Mouse (Mus musculus): ENCODE measurements around the gene Rab19. TPM values are rescaled to one million over a fixed set of nuclear protein-coding genes. Genes with fewer than 3 reads are reported as not detected.

The Rab19 gene
- polyA plus RNA-seq (2014; fragmentation: Nextera tagmentation; extraction: Ambion mirVana) = 0.64 and 0.96 TPM in 2 replicates

DNA sequence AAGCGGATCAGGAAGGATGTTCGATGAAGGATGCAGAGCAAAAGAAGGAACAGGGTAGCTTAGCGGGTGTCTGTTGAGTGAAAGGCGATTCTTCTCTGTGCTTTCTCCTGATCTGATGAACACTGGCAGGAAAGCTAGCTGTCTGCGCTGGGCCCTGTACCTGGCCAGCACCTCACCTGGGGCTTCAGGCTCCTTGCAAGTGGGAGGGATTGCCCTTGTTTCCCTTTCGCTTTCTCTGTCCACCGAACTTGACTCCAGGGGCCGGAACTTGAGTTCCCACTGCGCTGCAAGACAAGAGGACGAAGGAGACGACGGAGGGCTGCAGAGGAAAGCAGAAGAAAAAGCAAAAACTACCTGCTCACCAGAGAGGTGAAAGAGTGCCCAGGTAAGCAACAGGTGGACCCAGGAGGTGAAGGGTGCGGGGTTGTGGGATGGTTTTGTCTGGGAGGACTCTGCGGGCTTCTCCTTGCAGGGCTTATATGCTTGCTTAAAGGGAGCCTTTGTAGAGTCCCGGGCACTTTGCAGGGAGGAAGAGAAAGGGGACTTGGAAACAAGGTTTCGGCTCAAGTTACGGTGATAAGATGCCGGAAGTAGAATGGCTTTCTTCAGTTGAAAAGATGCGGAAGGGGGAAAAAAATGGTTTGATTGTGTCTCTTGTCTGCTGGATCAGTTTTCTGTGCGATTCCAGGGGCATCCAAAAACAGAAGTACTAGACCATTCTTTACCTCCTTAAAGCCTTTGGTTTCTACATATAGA is at the start of gene Rab19:
TSS of gene Rab19 (plus strand) at position 51 of the 756 bp plus-strand sequence.
- no peak within 1 kb of the TSS for H3K27ac ChIP-seq (ENCODE audit: low read depth, low read length)
- 3% methylated on average over 20 of the region's 20 CpGs for WGBS (ENCODE audit: insufficient replicate concordance)
- H3K9ac ChIP-seq (ENCODE audit: low read depth, low read length) = peak within 1 kb of the TSS; percentile 64; the same call in 1 of the 2 replicates
- H3K27me3 ChIP-seq (ENCODE audit: control insufficient read depth, insufficient read depth, low read length) = peaks cover 5% of the 10 kb centered on the region; the same call in 1 of the 2 replicates
- no peaks in the 10 kb centered on the region for H3K9me3 ChIP-seq (replicated peaks; ENCODE audit: control insufficient read depth, low read length)
- peak within 1 kb of the TSS; percentile 46 for H3K4me3 ChIP-seq (ENCODE audit: low read depth, low read length)
- H3K36me3 ChIP-seq (ENCODE audit: control insufficient read depth, insufficient read depth, low read length) = no peaks in the 10 kb centered on the region
- peak within 1 kb of the TSS; percentile 71 for H3K4me2 ChIP-seq
- no peak for ATAC-seq (replicated peaks; ENCODE audit: insufficient number of reproducible peaks, low FRiP score, low TSS enrichment)
- peaks cover 5% of the 10 kb centered on the region for H3K4me1 ChIP-seq (ENCODE audit: control insufficient read depth, insufficient read depth, low read length)

DNA sequence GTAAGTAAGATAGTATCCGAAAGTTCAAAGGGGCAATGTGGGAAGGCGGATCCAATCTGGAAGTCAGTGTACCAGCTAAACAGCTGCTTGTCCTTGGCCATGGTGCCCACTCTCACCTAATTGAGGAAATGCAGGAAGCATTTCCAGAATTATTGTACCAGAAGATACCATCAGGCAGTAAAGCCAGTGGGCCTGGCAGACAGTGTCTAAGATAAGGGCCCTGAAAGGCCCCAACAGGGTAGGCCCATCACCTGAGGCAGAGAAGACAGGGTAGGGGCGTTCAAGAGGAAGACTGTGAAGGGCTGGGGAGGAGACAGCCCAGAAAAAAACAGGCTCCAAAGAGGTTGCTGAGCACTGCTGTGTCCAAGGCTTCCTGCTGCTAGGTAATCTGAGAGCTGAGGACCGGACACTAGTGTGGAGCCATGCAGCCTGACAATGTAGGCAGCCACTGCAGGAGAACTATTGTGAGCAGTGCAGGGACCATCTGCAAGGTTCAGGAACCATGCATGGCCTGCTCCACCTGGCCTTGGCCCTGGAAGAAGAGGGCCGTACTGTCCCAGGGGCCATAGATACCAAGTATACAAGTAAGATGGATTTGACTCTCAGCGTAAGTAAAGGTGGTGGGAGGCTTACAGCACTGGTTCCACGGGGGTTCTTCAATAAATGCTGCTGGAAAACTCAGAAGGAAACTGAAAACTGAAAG is 48.8 kb upstream of the Rab19 start:
- 80% methylated on average over 7 of the region's 7 CpGs for WGBS (ENCODE audit: insufficient replicate concordance)
- peaks cover 2% of the 10 kb centered on the region for H3K36me3 ChIP-seq (ENCODE audit: control insufficient read depth, insufficient read depth, low read length)
- no peak for ATAC-seq (replicated peaks; ENCODE audit: insufficient number of reproducible peaks, low FRiP score, low TSS enrichment)

DNA sequence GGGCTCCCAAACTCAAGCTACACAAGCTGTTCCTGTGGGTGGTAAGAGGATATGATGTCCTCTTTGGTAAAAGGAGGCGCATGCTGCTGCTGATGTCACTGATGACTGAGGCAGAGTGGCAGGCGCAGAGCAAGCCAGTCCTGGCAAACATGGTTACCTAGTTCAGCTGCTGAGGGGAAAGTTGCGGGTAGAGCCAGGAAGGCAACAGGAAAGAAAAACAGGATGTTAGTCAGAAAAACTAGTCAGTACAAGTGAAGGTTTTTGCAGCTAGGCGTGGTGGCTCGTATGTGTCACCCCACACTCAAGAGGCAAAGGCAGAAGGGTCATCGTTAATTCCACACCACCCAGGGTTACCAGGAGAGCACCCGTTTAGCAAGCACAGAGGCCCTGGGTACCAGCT is 46.8 kb upstream of the Rab19 start:
- Histone ChIP-seq H3K27me3 (ENCODE audit: control insufficient read depth, insufficient read depth, low read length) (no peaks in the 10 kb centered on the region), H3K4me2 (no peak overlapping the region), H3K4me1 (ENCODE audit: control insufficient read depth, insufficient read depth, low read length) (no peaks in the 10 kb centered on the region), H3K36me3 (ENCODE audit: control insufficient read depth, insufficient read depth, low read length) (peaks cover 2% of the 10 kb centered on the region), H3K4me3 (ENCODE audit: low read depth, low read length) (no peak overlapping the region), H3K27ac (ENCODE audit: low read depth, low read length) (no peak overlapping the region), H3K9ac (ENCODE audit: low read depth, low read length) (no peak overlapping the region), H3K9me3 (replicated peaks; ENCODE audit: control insufficient read depth, low read length) (no peaks in the 10 kb centered on the region)
- WGBS (ENCODE audit: insufficient replicate concordance) = 84% methylated on average over 7 of the region's 7 CpGs
- no peak for ATAC-seq (replicated peaks; ENCODE audit: insufficient number of reproducible peaks, low FRiP score, low TSS enrichment)

More for the DNA sequence above, 48.8 kb upstream of the Rab19 start:
- no peaks in the 10 kb centered on the region for H3K27me3 ChIP-seq (ENCODE audit: control insufficient read depth, insufficient read depth, low read length)
- H3K4me1 ChIP-seq (ENCODE audit: control insufficient read depth, insufficient read depth, low read length) = no peaks in the 10 kb centered on the region
- H3K4me2 ChIP-seq = no peak overlapping the region
- H3K4me3 ChIP-seq (ENCODE audit: low read depth, low read length) = no peak overlapping the region
- H3K27ac ChIP-seq (ENCODE audit: low read depth, low read length) = no peak overlapping the region
- H3K9ac ChIP-seq (ENCODE audit: low read depth, low read length) = no peak overlapping the region
- H3K9me3 ChIP-seq (replicated peaks; ENCODE audit: control insufficient read depth, low read length) = no peaks in the 10 kb centered on the region

GRCm38 (mm10) chr6:39334873-39335272 is 46.1 kb upstream of the Rab19 start:
- no peak overlapping the region for H3K4me3 ChIP-seq (ENCODE audit: low read depth, low read length)
- H3K27ac ChIP-seq (ENCODE audit: low read depth, low read length) = no peak overlapping the region
- WGBS (ENCODE audit: insufficient replicate concordance) = 86% methylated on average over 3 of the region's 3 CpGs
- no peaks in the 10 kb centered on the region for H3K9me3 ChIP-seq (replicated peaks; ENCODE audit: control insufficient read depth, low read length)
- no peaks in the 10 kb centered on the region for H3K4me1 ChIP-seq (ENCODE audit: control insufficient read depth, insufficient read depth, low read length)
- ATAC-seq (replicated peaks; ENCODE audit: insufficient number of reproducible peaks, low FRiP score, low TSS enrichment) = no peak
- no peak overlapping the region for H3K4me2 ChIP-seq
- H3K27me3 ChIP-seq (ENCODE audit: control insufficient read depth, insufficient read depth, low read length) = no peaks in the 10 kb centered on the region
- H3K36me3 ChIP-seq (ENCODE audit: control insufficient read depth, insufficient read depth, low read length) = peaks cover 2% of the 10 kb centered on the region
- no peak overlapping the region for H3K9ac ChIP-seq (ENCODE audit: low read depth, low read length)

DNA sequence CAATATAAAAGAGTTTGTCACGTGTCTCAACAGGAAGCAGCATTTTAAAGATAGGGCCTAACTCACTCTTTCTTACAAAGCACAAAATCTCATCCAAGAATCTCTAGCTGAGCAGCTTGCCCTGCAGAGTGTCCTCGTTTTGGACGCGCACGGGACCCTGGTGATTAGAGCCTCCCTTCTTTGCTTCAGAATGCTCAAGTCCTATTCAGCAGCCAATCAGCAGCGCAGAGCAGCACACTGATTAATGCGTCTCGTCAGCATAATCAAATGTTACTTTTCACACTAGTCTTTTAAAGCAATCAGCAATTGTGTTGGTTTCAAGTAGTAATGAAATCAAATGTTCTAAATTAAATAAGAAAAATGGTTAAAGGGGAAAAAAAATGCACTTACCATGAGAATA is 42.6 kb upstream of the Rab19 start:
- 84% methylated on average over 8 of the region's 8 CpGs for WGBS (ENCODE audit: insufficient replicate concordance)
- no peaks in the 10 kb centered on the region for H3K27me3 ChIP-seq (ENCODE audit: control insufficient read depth, insufficient read depth, low read length)
- H3K9ac ChIP-seq (ENCODE audit: low read depth, low read length) = no peak overlapping the region
- H3K4me1 ChIP-seq (ENCODE audit: control insufficient read depth, insufficient read depth, low read length) = no peaks in the 10 kb centered on the region
- no peak overlapping the region for H3K27ac ChIP-seq (ENCODE audit: low read depth, low read length)
- no peak overlapping the region for H3K4me3 ChIP-seq (ENCODE audit: low read depth, low read length)
- H3K4me2 ChIP-seq = no peak overlapping the region
- no peak for ATAC-seq (replicated peaks; ENCODE audit: insufficient number of reproducible peaks, low FRiP score, low TSS enrichment)
- H3K9me3 ChIP-seq (replicated peaks; ENCODE audit: control insufficient read depth, low read length) = no peaks in the 10 kb centered on the region
- no peaks in the 10 kb centered on the region; the same call in none of the 2 replicates for H3K36me3 ChIP-seq (ENCODE audit: control insufficient read depth, insufficient read depth, low read length)

DNA sequence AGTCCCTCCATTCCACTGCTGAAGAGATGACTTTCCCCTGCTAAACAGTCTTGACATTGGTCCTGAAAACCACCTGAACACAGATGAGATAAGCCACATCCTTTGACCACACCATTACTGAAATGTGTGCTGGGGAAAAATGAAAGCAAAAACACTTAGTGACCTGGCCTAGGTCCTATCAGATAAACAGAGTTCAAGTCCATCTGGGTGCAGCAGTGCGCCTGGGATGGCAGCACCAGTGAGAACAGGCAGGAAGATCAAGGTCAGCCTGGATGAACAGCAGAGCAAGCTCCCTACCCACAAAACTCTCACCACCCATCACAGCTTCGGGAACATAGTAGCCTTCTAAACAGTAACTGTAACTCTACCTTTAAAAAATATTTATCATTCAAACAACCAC is 39.2 kb upstream of the Rab19 start:
- Histone ChIP-seq H3K36me3 (ENCODE audit: control insufficient read depth, insufficient read depth, low read length) (peaks cover 7% of the 10 kb centered on the region; the same call in 1 of the 2 replicates), H3K9me3 (replicated peaks; ENCODE audit: control insufficient read depth, low read length) (no peaks in the 10 kb centered on the region)

GRCm38 (mm10) chr6:39344020-39344419 is 37.0 kb upstream of the Rab19 start:
- ATAC-seq (replicated peaks; ENCODE audit: insufficient number of reproducible peaks, low FRiP score, low TSS enrichment) = 0 out of 2 replicates have a peak, but pooled peaks have one; percentile 10
- H3K36me3 ChIP-seq (ENCODE audit: control insufficient read depth, insufficient read depth, low read length) = peaks cover 9% of the 10 kb centered on the region; the same call in 1 of the 2 replicates

More for the DNA sequence above, 39.2 kb upstream of the Rab19 start:
- no peak for ATAC-seq (replicated peaks; ENCODE audit: insufficient number of reproducible peaks, low FRiP score, low TSS enrichment)
- Histone ChIP-seq H3K4me1 (ENCODE audit: control insufficient read depth, insufficient read depth, low read length) (no peaks in the 10 kb centered on the region), H3K4me2 (no peak overlapping the region), H3K9ac (ENCODE audit: low read depth, low read length) (no peak overlapping the region), H3K4me3 (ENCODE audit: low read depth, low read length) (no peak overlapping the region), H3K27ac (ENCODE audit: low read depth, low read length) (no peak overlapping the region), H3K27me3 (ENCODE audit: control insufficient read depth, insufficient read depth, low read length) (no peaks in the 10 kb centered on the region)
- 70% methylated on average over 2 of the region's 2 CpGs for WGBS (ENCODE audit: insufficient replicate concordance)

DNA sequence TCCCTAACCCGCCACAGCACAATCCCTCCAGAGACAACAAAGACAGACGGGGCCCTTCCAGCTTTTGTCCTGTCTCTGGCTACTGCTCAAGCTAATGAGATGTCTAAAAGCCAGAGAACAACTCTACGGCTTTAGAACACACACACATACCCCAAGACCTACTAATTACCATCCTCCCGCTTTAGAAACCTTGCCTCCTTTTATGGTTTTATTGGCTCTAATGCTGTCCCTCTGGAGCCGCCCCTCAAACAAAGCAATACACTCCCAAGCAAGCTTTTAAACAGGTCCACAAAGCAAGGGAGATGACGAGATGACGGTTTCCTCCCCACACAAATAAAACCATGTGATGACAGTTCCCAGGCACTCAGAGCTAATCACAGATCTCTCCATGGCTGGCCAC is 35.5 kb upstream of the Rab19 start:
- no peaks in the 10 kb centered on the region for H3K9me3 ChIP-seq (replicated peaks; ENCODE audit: control insufficient read depth, low read length)
- 63% methylated on average over 7 of the region's 7 CpGs for WGBS (ENCODE audit: insufficient replicate concordance)
- H3K4me2 ChIP-seq = no peak overlapping the region
- no peaks in the 10 kb centered on the region for H3K4me1 ChIP-seq (ENCODE audit: control insufficient read depth, insufficient read depth, low read length)
- no peak for ATAC-seq (replicated peaks; ENCODE audit: insufficient number of reproducible peaks, low FRiP score, low TSS enrichment)
- H3K9ac ChIP-seq (ENCODE audit: low read depth, low read length) = no peak overlapping the region
- H3K36me3 ChIP-seq (ENCODE audit: control insufficient read depth, insufficient read depth, low read length) = peaks cover 14% of the 10 kb centered on the region
- no peak overlapping the region for H3K4me3 ChIP-seq (ENCODE audit: low read depth, low read length)
- H3K27me3 ChIP-seq (ENCODE audit: control insufficient read depth, insufficient read depth, low read length) = no peaks in the 10 kb centered on the region
- H3K27ac ChIP-seq (ENCODE audit: low read depth, low read length) = no peak overlapping the region

More at GRCm38 (mm10) chr6:39344020-39344419, 37.0 kb upstream of the Rab19 start:
- Histone ChIP-seq H3K4me1 (ENCODE audit: control insufficient read depth, insufficient read depth, low read length) (no peaks in the 10 kb centered on the region), H3K27ac (ENCODE audit: low read depth, low read length) (no peak overlapping the region), H3K27me3 (ENCODE audit: control insufficient read depth, insufficient read depth, low read length) (no peaks in the 10 kb centered on the region), H3K4me2 (no peak overlapping the region), H3K9me3 (replicated peaks; ENCODE audit: control insufficient read depth, low read length) (no peaks in the 10 kb centered on the region), H3K4me3 (ENCODE audit: low read depth, low read length) (no peak overlapping the region), H3K9ac (ENCODE audit: low read depth, low read length) (no peak overlapping the region)
- WGBS (ENCODE audit: insufficient replicate concordance) = 28% methylated on average over 12 of the region's 12 CpGs

All from heart, embryonic 11.5 days (tissue).